Mouse (Mus musculus) testis, adult 2 months (tissue): ENCODE results near the gene Bdh2. TPM values are rescaled to one million over a fixed set of nuclear protein-coding genes. Genes with fewer than 3 reads are reported as not detected.

Experiments used
- H3K27ac ChIP-seq: fragments of 200-500 bp; 2 replicates; pipeline ENCODE4 v1.5.1; 2012; ENCODE audit warnings: low read depth, low read length; ENCODE audit not compliant: control insufficient read depth, insufficient read depth
- H3K27me3 ChIP-seq: fragments of 200-500 bp; 2 replicates; pipeline ENCODE4 v1.6.1; 2012; ENCODE audit warnings: mild to moderate bottlenecking, low read length, moderate library complexity; ENCODE audit not compliant: control insufficient read depth, insufficient read depth
- H3K36me3 ChIP-seq: fragments of 200-500 bp; 2 replicates; pipeline ENCODE4 v1.6.1; 2012; ENCODE audit warnings: mild to moderate bottlenecking, low read length; ENCODE audit not compliant: control insufficient read depth, insufficient read depth
- H3K4me1 ChIP-seq: fragments of 200-500 bp; 2 replicates; pipeline ENCODE4 v1.6.1; 2012; ENCODE audit warnings: low read length; ENCODE audit not compliant: control insufficient read depth, insufficient read depth
- H3K4me3 ChIP-seq: fragments of 200-500 bp; 2 replicates; pipeline ENCODE4 v1.5.1; 2012; ENCODE audit warnings: low read depth, mild to moderate bottlenecking, low read length, moderate library complexity, mixed read lengths; ENCODE audit not compliant: control insufficient read depth
- CTCF ChIP-seq: fragments of 200-500 bp; IDR thresholded peaks from 2 replicates; pipeline ENCODE4 v1.5.1; 2012; ENCODE audit warnings: low read depth, mild to moderate bottlenecking, inconsistent platforms, low read length, moderate library complexity; ENCODE audit not compliant: control insufficient read depth, insufficient read depth, insufficient replicate concordance
- POLR2A ChIP-seq: fragments of 200-500 bp; IDR thresholded peaks from 2 replicates; pipeline ENCODE4 v1.6.1; 2012; ENCODE audit warnings: low read depth, mild to moderate bottlenecking, inconsistent platforms, low read length, moderate library complexity; ENCODE audit not compliant: control insufficient read depth
- polyA plus RNA-seq: library from polyadenylated mRNA; depleted of rRNA; stranded (reverse); fragments of >200 nt; gene quantifications from 2 replicates; pipeline ENCODE4 v1.2.3, GENCODE M21; 2012

Bdh2 gene
- polyA plus RNA-seq, 1 experiment = 1.6 TPM

- TF ChIP-seq POLR2A (no peak), CTCF (no peak)
- no peaks in the 10 kb centered on the region for H3K27me3 ChIP-seq
Observed at GRCm38 (mm10) chr3:135295559-135295958, 14.5 kb downstream of the Bdh2 start.

GRCm38 (mm10) chr3:135298560-135298959 is 17.5 kb downstream of the Bdh2 start:
- TF ChIP-seq POLR2A (no peak), CTCF (no peak)
- Histone ChIP-seq H3K4me3 (no peak overlapping the region), H3K36me3 (no peaks in the 10 kb centered on the region), H3K27ac (no peak overlapping the region), H3K27me3 (no peaks in the 10 kb centered on the region), H3K4me1 (no peaks in the 10 kb centered on the region)

More at GRCm38 (mm10) chr3:135295559-135295958, 14.5 kb downstream of the Bdh2 start:
- Histone ChIP-seq H3K36me3 (no peaks in the 10 kb centered on the region), H3K4me3 (no peak overlapping the region), H3K4me1 (no peaks in the 10 kb centered on the region), H3K27ac (no peak overlapping the region)

- Histone ChIP-seq H3K27me3 (no peaks in the 10 kb centered on the region), H3K27ac (no peak overlapping the region), H3K4me3 (no peak overlapping the region), H3K4me1 (no peaks in the 10 kb centered on the region), H3K36me3 (no peaks in the 10 kb centered on the region)
- no peak for TF ChIP-seq POLR2A
- no peak for TF ChIP-seq CTCF
Observed at GRCm38 (mm10) chr3:135300081-135300480, 19.1 kb downstream of the Bdh2 start.

- Histone ChIP-seq H3K27me3 (no peaks in the 10 kb centered on the region), H3K4me3 (no peak overlapping the region), H3K27ac (no peak overlapping the region), H3K4me1 (peaks cover 10% of the 10 kb centered on the region), H3K36me3 (no peaks in the 10 kb centered on the region)
- no peak for TF ChIP-seq CTCF
- TF ChIP-seq POLR2A = no peak
Observed at GRCm38 (mm10) chr3:135304060-135304459, 23.0 kb downstream of the Bdh2 start.

GRCm38 (mm10) chr3:135304566-135304965 is 23.5 kb downstream of the Bdh2 start:
- H3K27ac ChIP-seq = no peak overlapping the region
- no peaks in the 10 kb centered on the region for H3K36me3 ChIP-seq
- H3K4me1 ChIP-seq = peaks cover 10% of the 10 kb centered on the region
- TF ChIP-seq CTCF (no peak), POLR2A (no peak)
- H3K4me3 ChIP-seq = no peak overlapping the region
- no peaks in the 10 kb centered on the region for H3K27me3 ChIP-seq

GRCm38 (mm10) chr3:135307411-135308259 is 26.6 kb downstream of the Bdh2 start, which contains the start of gene Slc9b2:
Gene Slc9b2 (plus strand): TSS chr3:135307700.
- Histone ChIP-seq H3K36me3 (no peaks in the 10 kb centered on the region), H3K27ac (no peak within 1 kb of the TSS), H3K4me3 (peak within 1 kb of the TSS; percentile 54), H3K4me1 (peaks cover 10% of the 10 kb centered on the region), H3K27me3 (no peaks in the 10 kb centered on the region)
- TF ChIP-seq CTCF = no peak
- TF ChIP-seq POLR2A = no peak

- Histone ChIP-seq H3K36me3 (no peaks in the 10 kb centered on the region), H3K27me3 (no peaks in the 10 kb centered on the region), H3K4me3 (no peak overlapping the region), H3K4me1 (peaks cover 2% of the 10 kb centered on the region), H3K27ac (no peak overlapping the region)
- TF ChIP-seq POLR2A (no peak), CTCF (no peak)
Observed at GRCm38 (mm10) chr3:135312916-135313491, 32.0 kb downstream of the Bdh2 start.
